Mouse (Mus musculus): Measurements from ENCODE around the gene Aurkaip1.
"Not testable (repeated sequence)": the region's sequence is repeated elsewhere in the genome, so short reads cannot be mapped to it uniquely, and the experiment has no call there.

The Aurkaip1 gene

GRCm38 (mm10) chr4:155831205-155831766, at the start of gene Aurkaip1:
Aurkaip1 (plus strand) TSS chr4:155831272.
- peak; percentile 88 for DNase-seq (ENCODE audit: low read depth, low spot score)

- no peak for DNase-seq (ENCODE audit: low read depth, low spot score)
Observed at GRCm38 (mm10) chr4:155783486-155784080, 47.5 kb upstream of the Aurkaip1 start.

DNA sequence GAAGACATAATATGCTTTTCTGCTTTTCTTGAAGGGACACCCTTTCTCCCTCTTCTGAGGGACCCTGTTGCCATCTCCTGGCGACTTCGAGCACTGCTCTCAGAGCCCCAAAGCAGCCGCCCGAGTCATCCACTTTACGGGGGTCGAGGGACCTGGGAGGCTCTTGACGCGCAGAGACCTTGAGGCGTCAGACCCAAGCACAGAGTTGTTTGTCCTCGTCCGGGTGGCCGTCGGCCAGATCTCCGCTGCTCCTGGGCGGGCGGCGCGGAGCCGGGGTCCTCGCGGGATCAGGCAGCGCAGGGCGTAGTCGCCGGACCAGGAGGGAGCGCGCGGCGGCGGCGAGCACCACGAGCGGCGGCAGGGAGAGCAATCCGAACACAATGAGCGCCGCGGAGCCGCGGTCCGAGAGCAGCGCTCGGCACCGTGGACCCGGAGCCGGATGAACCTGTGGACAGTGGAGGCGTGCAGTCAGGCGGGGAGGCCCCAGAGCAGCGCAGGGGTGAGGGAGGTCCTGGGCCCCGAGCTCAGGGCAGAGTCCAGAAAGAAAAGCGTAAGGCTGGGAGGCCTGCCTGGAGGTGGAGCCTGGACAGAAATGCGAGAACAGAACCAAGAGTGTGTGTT, 46.9 kb upstream of the Aurkaip1 start:
- no peak for DNase-seq (ENCODE audit: low read depth, low spot score)

GRCm38 (mm10) chr4:155785246-155785645, 45.8 kb upstream of the Aurkaip1 start:
- DNase-seq (ENCODE audit: low read depth, low spot score): no peak

GRCm38 (mm10) chr4:155785819-155786218, 45.3 kb upstream of the Aurkaip1 start, which contains the start of gene Tmem88b:
Tmem88b (minus strand) TSS chr4:155785874.
- DNase-seq (ENCODE audit: low read depth, low spot score): no peak

GRCm38 (mm10) chr4:155788300-155788699, 42.8 kb upstream of the Aurkaip1 start:
- DNase-seq (ENCODE audit: low read depth, low spot score): no peak

- not testable (repeated sequence) for DNase-seq (ENCODE audit: low read depth, low spot score)
Observed at GRCm38 (mm10) chr4:155788833-155789232, 42.2 kb upstream of the Aurkaip1 start.

DNA sequence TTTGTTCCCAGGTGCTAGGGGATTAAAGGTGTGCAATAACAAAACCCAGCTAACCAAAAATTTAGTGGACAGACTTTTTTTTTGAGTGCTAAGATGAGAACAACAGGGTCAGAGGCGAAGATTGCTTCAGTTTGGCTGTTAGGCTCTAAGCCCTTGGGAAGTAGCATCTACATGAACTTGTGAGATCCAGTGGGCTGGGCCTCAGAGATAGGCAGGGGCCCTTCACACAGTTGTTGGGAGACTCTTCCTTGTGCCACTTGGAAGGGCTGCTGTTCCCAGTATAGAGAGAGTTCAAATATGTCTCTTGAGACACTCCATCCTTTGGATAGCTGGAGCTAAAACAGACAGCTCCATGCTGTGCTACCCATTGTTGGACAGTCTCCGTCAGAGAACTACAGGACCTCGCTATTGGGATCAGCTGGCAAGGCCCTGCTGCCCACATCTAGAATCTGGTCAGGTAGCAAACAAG, 41.0 kb upstream of the Aurkaip1 start, which contains the start of gene Ankrd65:
Gene Ankrd65, plus strand, starts transcription at position 419 of the 469 bp plus-strand sequence.
- no peak for DNase-seq (ENCODE audit: low read depth, low spot score)

DNA sequence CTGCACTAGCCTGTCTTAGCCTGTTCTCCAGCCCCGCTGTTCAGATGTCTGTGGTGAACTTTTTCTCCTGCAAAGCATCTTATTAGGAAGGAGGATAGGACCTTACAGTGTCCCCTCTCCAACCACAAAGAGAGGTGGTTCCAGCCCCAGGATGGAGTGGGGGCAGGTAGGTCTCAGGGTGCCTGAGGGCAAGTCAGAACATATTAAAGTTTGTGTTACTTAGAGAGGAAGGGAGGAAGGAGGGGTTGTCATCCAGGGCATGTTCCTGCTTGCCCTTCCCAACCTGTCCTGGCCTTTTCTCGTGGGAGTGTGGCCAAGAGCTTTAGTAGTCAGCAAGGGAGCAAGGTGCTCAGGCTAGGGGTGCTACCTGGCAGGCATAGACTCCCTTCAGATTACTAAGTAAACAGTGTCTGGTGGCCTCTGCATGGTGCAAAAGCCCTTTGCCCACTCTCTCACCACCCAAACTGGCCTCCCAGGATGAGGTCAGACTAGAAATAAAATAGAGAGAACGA, 40.4 kb upstream of the Aurkaip1 start:
- DNase-seq (ENCODE audit: low read depth, low spot score): no peak

GRCm38 (mm10) chr4:155791240-155791933, 39.7 kb upstream of the Aurkaip1 start:
- DNase-seq (ENCODE audit: low read depth, low spot score): no peak

DNA sequence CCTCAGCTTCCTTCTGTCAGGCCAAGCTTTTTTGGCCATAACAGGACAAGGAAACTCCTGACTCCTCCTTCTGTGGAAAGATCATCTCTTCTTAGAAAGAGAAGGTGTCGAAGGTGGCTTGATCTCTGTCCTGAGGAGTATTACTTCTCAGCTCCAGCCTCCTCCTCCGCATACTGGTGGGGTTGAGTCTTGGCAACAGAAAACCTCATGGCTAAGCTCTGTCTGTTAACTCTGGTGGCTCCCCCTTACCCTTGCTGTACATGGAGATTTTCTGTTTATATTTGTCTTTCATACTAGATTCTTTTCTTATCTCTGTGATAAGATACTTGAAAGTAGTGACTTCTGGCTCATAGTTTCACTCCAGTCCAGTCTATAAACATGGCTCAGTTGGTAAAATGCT, 37.3 kb upstream of the Aurkaip1 start:
- DNase-seq (ENCODE audit: low read depth, low spot score): no peak

DNA sequence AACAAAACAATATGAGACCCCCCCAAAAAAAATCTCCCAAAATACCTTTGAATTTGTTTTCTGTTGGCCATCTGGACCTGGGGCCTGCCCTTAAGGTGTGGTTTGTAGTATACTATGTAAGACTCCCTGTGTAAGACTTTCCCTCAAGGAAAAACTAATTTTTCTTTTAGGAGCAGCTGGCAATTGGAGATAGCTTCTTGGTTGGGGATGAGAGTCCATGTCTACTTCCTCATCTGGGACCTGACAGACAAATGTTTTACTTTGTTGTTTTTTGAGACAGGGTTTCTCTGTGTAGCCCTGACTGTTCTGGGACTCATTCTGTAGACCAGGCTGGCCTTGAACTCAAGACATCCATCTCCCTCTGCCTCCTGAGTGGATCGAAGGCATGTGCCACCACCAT, 29.0 kb upstream of the Aurkaip1 start:
- DNase-seq (ENCODE audit: low read depth, low spot score): no peak

DNA sequence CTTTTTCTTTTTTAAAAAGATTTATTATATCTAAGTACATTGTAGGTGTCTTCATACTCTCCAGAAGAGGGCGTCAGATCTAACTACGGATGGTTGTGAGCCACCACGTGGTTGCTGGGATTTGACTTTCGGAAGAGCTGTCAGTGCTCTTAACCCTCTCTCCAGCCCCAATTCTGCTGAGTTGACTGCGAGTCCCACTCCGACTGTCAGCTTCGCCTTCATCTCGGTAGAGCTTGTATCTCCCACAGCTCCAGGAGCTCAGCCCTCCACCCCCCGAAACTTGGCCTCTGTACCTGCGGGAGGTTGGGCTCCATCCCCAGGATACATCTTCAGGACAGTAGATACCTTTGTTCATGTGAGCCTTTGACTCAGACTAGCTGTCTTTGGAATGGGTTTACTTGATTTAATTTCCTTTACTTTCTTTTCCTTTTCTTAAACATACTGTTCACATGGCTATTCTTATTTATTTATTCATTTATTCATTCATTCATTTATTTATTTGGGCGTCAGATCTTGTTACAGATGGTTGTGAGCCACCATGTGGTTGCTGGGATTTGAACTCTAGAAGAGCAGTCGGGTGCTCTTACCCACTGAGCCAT, 28.2 kb upstream of the Aurkaip1 start, which contains the start of gene Mrpl20:
Gene Mrpl20, plus strand, starts transcription at position 138 of the 599 bp plus-strand sequence.
- DNase-seq (ENCODE audit: low read depth, low spot score): no peak

GRCm38 (mm10) chr4:155803340-155804041, 27.6 kb upstream of the Aurkaip1 start:
- peak; percentile 92 for DNase-seq (ENCODE audit: low read depth, low spot score)

GRCm38 (mm10) chr4:155807841-155808240, 23.2 kb upstream of the Aurkaip1 start:
- no peak for DNase-seq (ENCODE audit: low read depth, low spot score)

GRCm38 (mm10) chr4:155811929-155812664, 19.0 kb upstream of the Aurkaip1 start, which contains the start of gene Ccnl2:
Ccnl2 (plus strand) TSS chr4:155812489.
- DNase-seq (ENCODE audit: low read depth, low spot score): peak; percentile 92

DNA sequence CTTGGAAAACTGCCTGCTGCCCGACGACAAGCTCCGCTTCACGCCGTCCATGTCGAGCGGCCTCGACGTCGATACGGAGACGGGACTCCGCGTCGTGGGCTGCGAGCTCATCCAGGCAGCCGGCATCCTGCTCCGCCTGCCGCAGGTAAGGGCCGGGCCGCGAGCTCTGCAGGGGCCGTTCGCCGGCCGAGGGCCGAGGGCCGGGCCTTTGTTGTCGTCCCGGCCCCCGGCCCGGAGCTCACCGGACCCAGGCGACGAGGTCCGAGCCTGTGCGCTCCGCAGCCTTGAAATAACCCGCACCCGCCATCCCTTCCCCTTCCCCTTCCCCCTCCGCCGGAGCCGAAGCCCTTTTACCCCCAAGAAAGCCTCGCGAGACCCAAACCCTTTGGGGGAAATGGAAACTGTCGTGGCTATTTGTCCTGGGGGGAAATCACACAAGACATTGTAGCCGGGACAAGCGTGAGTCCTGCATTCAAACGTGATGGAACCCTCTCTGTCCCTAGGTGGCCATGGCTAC, 18.3 kb upstream of the Aurkaip1 start:
- DNase-seq (ENCODE audit: low read depth, low spot score): no peak

- DNase-seq (ENCODE audit: low read depth, low spot score): no peak
Observed at GRCm38 (mm10) chr4:155817533-155817932, 13.5 kb upstream of the Aurkaip1 start.

DNA sequence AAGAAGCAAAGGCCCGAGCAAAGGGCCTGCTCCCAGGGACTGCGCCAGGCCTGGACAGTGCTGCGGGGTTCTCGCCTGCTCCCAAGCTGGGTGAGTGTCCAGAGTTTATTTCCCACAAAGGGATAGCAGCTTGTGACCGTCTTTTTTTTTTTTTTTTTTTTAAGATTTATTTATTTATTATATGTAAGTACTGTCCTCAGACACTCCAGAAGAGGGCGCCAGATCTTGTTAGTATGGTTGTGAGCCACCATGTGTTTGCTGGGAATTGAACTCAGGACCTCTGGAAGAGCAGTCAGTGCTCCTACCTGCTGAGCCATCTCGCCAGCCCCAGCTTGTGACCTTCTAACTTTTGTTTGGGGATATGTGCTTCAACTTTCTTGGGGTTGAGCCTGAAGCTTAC, 10.0 kb upstream of the Aurkaip1 start:
- no peak for DNase-seq (ENCODE audit: low read depth, low spot score)

DNA sequence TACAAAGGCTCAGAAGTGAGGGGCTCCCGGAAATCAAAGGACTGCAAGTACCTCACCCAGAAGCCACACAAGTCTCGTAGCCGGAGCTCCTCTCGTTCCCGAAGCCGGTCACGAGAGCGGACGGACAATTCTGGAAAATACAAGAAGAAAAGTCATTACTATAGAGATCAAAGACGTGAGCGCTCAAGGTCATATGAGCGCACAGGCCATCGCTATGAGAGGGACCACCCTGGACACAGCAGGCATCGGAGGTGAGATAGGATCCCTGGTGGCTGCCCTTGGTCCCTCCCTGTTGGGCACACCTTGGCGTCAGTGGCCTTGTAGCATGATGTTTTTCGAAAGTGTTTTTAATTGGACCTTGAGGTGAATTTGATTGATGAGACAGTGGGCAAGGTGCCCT, 7.6 kb upstream of the Aurkaip1 start:
- no peak for DNase-seq (ENCODE audit: low read depth, low spot score)
